ENCODE assay signal across 8 mouse cellular contexts in the genomic region with DNA sequence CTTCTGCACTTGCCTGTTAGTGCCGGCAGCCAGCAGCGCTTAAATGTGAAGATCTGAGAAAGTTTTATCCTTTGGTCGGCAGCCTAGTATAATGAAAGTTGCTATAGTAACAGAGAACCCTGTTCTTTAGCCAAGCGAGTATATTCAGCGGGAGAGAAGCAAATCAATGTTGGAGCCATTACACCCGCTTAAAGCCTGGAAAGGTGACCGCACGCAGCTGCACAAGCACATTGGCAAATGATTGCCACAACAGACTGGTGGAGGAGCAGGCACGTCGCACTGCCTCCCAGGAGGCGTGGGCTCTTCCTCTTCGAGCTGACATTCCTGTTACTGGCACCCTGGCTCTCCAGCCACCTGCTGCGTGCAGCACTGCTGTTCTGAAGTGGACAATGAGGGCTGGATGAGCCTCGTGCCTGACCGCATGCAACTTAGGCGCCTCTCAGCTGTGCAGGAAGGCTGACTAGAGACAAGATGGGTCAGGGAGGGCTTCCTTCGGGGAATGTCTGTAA.
A peak's percentile ranks its signal among the peaks of the same experiment; 100 is the strongest.
DNase-seq lines count a peak whose midpoint lies in the region; ATAC-seq lines count a peak whose summit lies in the region.
"Had no signal": no experiment of that assay in that cellular context is flagged by ENCODE, and none has a peak within 500 bp of the region (broad histone marks: within the 10 kb centered on the region; RNA-seq: fewer than 3 reads in every experiment).

No protein-coding gene starts in this region.

- no peak overlapping the region for H3K9ac ChIP-seq in lung, embryonic 15.5 days

- H3K4me1 ChIP-seq in lung, embryonic 15.5 days: peaks cover 8% of the 10 kb centered on the region; the same call in 1 of the 2 replicates
- peaks cover 40% of the 10 kb centered on the region for H3K4me1 ChIP-seq in hindbrain, embryonic 10.5 days (replicated peaks)

- H3K4me3 ChIP-seq in lung, embryonic 15.5 days: no peak overlapping the region
- peak overlapping the region; percentile 20 for H3K4me3 ChIP-seq in hindbrain, embryonic 10.5 days

- no peak overlapping the region for H3K27ac ChIP-seq in lung, embryonic 15.5 days
- peak overlapping the region; percentile 75; the same call in 1 of the 2 replicates for H3K27ac ChIP-seq in hindbrain, embryonic 10.5 days

- H3K36me3 ChIP-seq in lung, embryonic 15.5 days: no peaks in the 10 kb centered on the region
- no peaks in the 10 kb centered on the region for H3K36me3 ChIP-seq in hindbrain, embryonic 10.5 days

- WGBS in lung, embryonic 15.5 days: 43% methylated on average over 17 of the region's 17 CpGs
- whole genome bisulfite sequencing in hindbrain, embryonic 10.5 days: 42% methylated on average over 17 of the region's 17 CpGs

- no peak for DNase-seq in lung, postnatal 25 days (ENCODE audit: low spot score)
- DNase-seq in hindbrain, embryonic 10.5 days (ENCODE audit: low spot score): peak; percentile 27
- DNase-seq in layer of hippocampus, adult 9-11 months: peak; percentile 56
- DNase-seq in retina, postnatal 1 day: peak; percentile 46
- no peak for DNase-seq in cerebellum, postnatal 4 days (ENCODE audit: low spot score in 2 of 2)
- DNase-seq in cerebellum, adult 9-11 months: no peak

- no peak for ATAC-seq in lung, embryonic 15.5 days (ENCODE audit: borderline replicate concordance, extremely low read depth, low FRiP score, low TSS enrichment)
- ATAC-seq: Patski had no signal

- H3K9me3 ChIP-seq in lung, embryonic 15.5 days: no peaks in the 10 kb centered on the region
- H3K9me3 ChIP-seq in hindbrain, embryonic 10.5 days: peaks cover 4% of the 10 kb centered on the region; the same call in 1 of the 2 replicates

- H3K4me2 ChIP-seq in lung, embryonic 15.5 days: peak overlapping the region; percentile 18

- H3K27me3 ChIP-seq in lung, embryonic 15.5 days: no peaks in the 10 kb centered on the region
- no peaks in the 10 kb centered on the region for H3K27me3 ChIP-seq in hindbrain, embryonic 10.5 days (ENCODE audit: insufficient read depth, poor library complexity, severe bottlenecking)
- H3K27me3 ChIP-seq: Patski had no signal

Comparison
In these comparisons a context has a peak if more than half of its experiments do, and no peak if none do; other contexts are left out.
1. DNase-seq: peak in hindbrain, embryonic 10.5 days (single experiment), layer of hippocampus, adult 9-11 months (single experiment) and retina, postnatal 1 day (single experiment); none in lung, postnatal 25 days (single experiment), cerebellum, postnatal 4 days (0 of 2) and cerebellum, adult 9-11 months (single experiment).